Mouse (Mus musculus): ENCODE measurements around the gene Ogdh.

Gene Ogdh

DNA sequence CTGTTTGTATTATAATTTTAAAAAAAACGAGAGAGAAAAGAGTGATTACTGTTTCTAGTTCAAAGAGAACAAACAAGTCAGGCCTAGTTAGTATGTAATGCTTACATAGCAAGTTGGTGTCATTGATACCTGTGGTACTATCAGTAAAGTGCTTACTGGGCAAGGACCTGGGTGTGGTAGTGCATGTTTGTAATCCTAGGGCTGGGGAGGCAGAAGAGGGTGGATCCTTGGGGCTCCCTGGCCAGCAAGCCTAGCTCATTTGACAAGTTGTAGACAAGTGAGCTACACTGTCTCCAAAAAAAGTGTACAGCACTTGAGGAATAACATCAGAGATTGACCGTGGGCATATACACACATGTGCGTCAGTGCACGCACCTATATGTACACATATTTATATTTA, 3.2 kb downstream of the Ogdh start:
- no peak for DNase-seq (ENCODE audit: low read depth, low spot score)

- DNase-seq (ENCODE audit: low read depth, low spot score): no peak
These were observed 4.6 kb downstream of the Ogdh start for GRCm38 (mm10) chr11:6296077-6296476.

GRCm38 (mm10) chr11:6299435-6299834, 8.0 kb downstream of the Ogdh start:
- no peak for DNase-seq (ENCODE audit: low read depth, low spot score)

- DNase-seq (ENCODE audit: low read depth, low spot score): no peak
These were observed 11.4 kb downstream of the Ogdh start for GRCm38 (mm10) chr11:6302793-6303192.

GRCm38 (mm10) chr11:6305943-6306430, 14.6 kb downstream of the Ogdh start:
- no peak for DNase-seq (ENCODE audit: low read depth, low spot score)

GRCm38 (mm10) chr11:6308181-6308580, 16.7 kb downstream of the Ogdh start:
- DNase-seq (ENCODE audit: low read depth, low spot score): no peak

DNA sequence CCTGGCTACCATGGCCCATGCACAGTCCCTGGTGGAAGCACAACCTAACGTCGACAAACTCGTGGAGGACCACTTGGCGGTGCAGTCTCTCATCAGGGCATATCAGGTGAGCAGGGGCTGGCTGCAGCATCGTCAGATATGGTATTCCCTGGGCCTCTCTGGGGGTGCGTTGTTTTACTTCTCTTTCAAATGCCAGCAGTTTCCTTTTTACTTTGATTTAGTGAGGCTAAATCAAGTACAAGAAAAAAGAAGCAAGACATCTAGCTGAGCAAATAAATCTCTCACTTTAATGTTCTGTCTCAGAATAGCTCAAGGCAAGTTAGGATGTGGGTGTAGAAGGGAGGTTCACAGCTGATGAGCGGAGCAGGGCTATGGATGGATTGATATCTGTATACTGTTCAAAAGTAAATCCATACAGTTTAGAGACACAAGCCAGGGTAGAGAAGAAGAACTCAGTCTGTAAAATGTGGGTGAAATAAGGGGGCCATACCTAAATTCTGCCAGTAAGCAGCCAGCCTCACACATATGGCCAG, 22.5 kb downstream of the Ogdh start:
- no peak for DNase-seq (ENCODE audit: low read depth, low spot score)

DNA sequence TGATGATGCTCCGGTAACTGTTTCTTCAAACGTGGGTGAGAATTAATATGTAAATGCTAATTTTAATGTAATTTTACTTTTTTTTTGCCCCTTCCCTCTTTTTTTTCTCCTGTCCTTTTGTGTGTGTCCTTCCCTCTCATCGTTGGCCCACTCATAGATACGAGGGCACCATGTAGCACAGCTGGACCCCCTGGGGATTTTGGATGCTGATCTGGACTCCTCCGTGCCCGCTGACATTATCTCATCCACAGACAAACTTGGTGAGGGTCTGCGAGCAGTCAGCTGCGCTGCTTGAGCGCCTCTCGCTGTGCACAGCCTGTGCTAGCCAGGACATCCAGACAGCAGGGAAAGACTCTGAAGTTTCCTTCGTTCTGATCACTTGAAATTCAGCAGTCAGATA, 25.4 kb downstream of the Ogdh start:
- DNase-seq (ENCODE audit: low read depth, low spot score): no peak

- no peak for DNase-seq (ENCODE audit: low read depth, low spot score)
These were observed 27.1 kb downstream of the Ogdh start for GRCm38 (mm10) chr11:6318559-6318958.

GRCm38 (mm10) chr11:6319374-6319773, 27.9 kb downstream of the Ogdh start:
- DNase-seq (ENCODE audit: low read depth, low spot score): no peak

DNA sequence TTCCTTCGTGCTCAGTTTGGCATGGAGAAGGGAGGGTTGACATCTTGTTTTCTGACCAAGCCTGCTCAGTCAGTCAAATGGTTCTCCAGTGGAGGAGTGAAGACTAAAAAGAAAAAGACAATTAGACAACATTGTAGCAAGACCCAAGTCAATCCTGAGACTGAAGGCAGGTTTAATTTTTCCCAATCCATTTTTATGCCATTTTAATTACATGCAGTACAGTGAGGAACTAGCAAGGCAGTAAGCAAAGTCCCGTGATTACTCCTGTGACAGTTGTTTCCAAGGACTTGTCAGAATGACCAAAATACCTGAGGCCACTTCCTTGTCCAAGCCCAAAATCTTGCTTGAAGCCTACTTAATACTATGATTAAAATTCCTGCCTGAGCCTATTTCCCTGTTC, 30.7 kb downstream of the Ogdh start:
- no peak for DNase-seq (ENCODE audit: low read depth, low spot score)

DNA sequence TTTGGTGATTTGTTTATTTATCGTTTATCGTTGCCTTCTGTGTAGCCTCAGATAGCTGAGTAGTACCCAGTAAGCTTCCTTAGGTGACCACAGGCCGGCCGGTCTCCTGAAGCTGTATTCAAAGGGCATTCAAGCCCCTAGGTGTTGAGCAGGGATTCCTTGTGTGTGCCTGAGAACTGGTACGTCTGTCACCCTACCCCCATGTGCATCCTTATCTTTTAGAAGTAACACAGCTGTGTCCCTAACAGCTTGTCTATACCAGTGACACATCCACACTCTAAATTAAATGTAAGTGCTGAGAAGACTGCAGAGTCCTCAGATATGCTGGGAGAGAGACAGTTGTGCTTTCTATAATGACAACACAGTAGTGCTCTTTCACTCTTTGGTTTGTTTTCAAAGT, 31.9 kb downstream of the Ogdh start:
- DNase-seq (ENCODE audit: low read depth, low spot score): no peak

GRCm38 (mm10) chr11:6331256-6331655, 39.8 kb downstream of the Ogdh start:
- DNase-seq (ENCODE audit: low read depth, low spot score): no peak

- DNase-seq (ENCODE audit: low read depth, low spot score): peak; percentile 22
These were observed 41.2 kb downstream of the Ogdh start for GRCm38 (mm10) chr11:6332606-6333005.

- no peak for DNase-seq (ENCODE audit: low read depth, low spot score)
These were observed 42.0 kb downstream of the Ogdh start for GRCm38 (mm10) chr11:6333403-6333802.

DNA sequence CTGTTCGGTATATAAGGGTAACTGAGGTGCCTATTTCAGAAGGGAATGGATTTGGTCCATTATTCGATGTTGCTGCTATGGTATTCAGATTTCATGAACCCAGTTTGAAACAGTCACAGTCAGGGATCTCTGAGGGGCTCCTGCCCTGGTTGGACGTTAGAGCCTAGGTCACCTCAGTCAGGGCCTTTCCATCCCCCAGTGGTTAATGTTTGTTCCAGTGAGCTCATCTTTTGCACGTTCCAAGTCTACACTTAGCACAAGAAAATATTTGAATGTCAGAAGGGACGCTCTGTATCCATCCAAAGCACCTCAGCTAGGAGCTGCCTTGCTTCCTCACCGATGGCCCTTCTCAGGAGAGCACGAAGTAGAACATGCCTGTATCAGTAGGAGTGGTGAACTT, 43.9 kb downstream of the Ogdh start:
- DNase-seq (ENCODE audit: low read depth, low spot score): no peak

- no peak for DNase-seq (ENCODE audit: low read depth, low spot score)
These were observed 45.3 kb downstream of the Ogdh start for GRCm38 (mm10) chr11:6336689-6337088.

- no peak for DNase-seq (ENCODE audit: low read depth, low spot score)
These were observed 54.5 kb downstream of the Ogdh start for GRCm38 (mm10) chr11:6345956-6346355.

DNA sequence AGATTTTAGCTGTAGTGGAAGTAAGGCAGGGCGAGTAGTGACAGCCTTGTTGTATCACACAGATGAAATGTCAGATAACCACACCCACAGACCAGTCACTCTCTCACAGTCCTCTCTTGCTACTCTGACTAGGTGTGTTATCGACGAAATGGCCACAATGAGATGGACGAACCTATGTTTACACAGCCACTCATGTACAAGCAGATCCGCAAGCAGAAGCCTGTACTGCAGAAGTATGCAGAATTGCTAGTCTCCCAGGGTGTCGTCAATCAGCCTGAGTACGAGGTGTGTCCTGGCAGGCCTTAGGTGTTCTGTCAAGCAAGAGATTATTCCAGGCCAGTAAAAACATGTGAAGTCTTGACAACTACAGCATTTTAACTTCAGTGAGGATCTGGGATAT, 55.5 kb downstream of the Ogdh start:
- DNase-seq (ENCODE audit: low read depth, low spot score): no peak

DNA sequence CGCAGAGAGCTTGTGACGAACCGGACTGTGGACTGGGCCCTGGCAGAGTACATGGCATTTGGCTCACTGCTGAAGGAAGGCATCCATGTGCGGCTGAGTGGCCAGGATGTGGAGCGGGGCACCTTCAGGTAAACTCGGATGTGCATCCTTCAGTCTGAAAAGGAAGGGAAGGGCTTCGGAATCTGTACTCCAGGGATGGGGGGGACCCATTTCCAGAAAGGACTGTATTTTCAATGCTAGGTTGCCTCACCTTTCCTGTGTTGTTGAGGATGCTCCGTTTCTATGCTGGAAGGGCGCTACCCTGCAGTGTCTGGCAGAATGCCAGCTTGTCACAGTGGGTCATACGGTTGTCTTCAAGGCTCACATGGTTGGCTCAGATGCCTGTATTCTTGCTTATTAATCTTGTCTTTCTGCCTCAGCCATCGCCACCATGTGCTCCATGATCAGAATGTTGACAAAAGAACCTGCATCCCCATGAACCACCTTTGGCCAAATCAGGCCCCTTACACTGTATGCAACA, 57.3 kb downstream of the Ogdh start:
- no peak for DNase-seq (ENCODE audit: low read depth, low spot score)

GRCm38 (mm10) chr11:6349586-6349985, 58.2 kb downstream of the Ogdh start:
- no peak for DNase-seq (ENCODE audit: low read depth, low spot score)

DNA sequence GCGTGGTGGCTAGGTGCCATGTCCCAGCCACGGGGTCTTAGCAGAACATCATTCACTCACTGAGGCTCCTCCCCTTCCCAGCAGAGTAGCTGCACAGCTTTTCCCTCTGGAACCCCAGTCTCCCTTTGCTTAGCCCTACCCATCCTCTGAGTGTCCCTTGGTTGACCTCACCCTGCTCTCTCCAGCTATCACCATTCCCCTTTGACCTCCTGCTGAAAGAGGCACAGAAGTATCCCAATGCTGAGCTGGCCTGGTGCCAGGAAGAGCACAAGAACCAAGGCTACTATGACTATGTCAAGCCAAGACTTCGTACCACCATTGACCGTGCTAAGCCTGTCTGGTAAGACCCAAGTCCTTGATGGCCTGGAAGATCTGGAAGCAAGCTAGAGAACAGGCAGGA, 63.7 kb downstream of the Ogdh start:
- DNase-seq (ENCODE audit: low read depth, low spot score): no peak

DNA sequence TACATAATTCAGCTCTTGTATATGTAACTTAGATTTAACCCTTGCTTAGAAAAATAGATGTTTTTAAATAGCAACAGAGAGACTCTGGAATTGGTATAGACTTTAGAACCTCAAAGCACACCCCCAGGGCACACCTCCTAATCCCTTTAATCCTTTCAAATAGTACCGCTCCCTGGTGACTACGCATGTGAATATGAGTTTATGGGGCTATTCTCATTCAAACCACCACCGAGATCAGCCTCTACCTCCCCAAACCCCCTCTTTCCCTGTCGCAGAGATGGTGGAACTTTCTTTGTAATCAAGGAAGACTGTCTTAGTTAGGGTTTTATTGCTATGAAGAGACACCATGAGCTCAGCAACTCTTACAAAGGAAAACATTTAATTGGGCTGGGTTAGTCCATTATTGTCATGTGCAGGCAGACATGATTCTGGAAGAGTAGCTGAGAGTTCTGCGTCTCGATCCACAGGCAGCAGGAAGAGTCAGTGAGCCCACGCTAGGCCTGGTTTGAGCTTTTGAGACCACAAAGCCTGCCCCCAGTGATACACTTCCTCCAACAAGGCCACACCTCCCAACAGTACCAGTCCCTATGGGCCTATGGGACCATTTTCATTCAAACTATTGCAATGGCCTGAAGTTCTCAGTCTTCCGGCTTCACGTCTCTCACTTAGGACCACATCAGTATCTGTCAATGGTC, 73.3 kb downstream of the Ogdh start:
- no peak for DNase-seq (ENCODE audit: low read depth, low spot score)
